9 mouse cellular contexts compared by ENCODE assay signal in genomic region chr4:8954356-8954914, GRCm38 (mm10).
DNase-seq lines count a peak whose midpoint lies in the region; ATAC-seq and TF ChIP-seq lines count a peak whose summit lies in the region.
"Had no signal": no experiment of that assay in that cellular context is flagged by ENCODE, and none has a peak within 500 bp of the region (broad histone marks: within the 10 kb centered on the region; RNA-seq: fewer than 3 reads in every experiment).

No protein-coding gene starts in this region.

- peaks cover 46% of the 10 kb centered on the region for H3K4me1 ChIP-seq in hindbrain, embryonic 13.5 days (replicated peaks)
- no peaks in the 10 kb centered on the region for H3K4me1 ChIP-seq in liver, adult 2 months (ENCODE audit: control insufficient read depth, insufficient read depth, low read length)

- no peak overlapping the region for H3K4me3 ChIP-seq in hindbrain, embryonic 13.5 days
- no peak overlapping the region for H3K4me3 ChIP-seq in liver, adult 2 months (ENCODE audit: insufficient read depth, low read depth, low read length)
- H3K4me3 ChIP-seq in myocyte = no peak overlapping the region
- H3K4me3 ChIP-seq: megakaryocyte, embryonic 14.5 days had no signal

- no peak overlapping the region for H3ac ChIP-seq in myocyte (ENCODE audit: control insufficient read depth, insufficient read length)

- DNase-seq in NIH3T3 (ENCODE audit: low read depth) = peak; percentile 29
- DNase-seq in cerebellum, adult 18-20 months = peak; percentile 46 to 61
- DNase-seq in gastrocnemius, adult 18-20 months (ENCODE audit: low spot score) = peak; percentile 91
- peak; percentile 36 for DNase-seq in liver, adult 2 months (ENCODE audit: extremely low read depth, low read depth, low spot score)
- DNase-seq in thymus, postnatal 36 days = no peak

- ATAC-seq in hindbrain, embryonic 13.5 days (ENCODE audit: low FRiP score) = peak; percentile 53
- no peak for ATAC-seq in megakaryocyte, adult 5-6 weeks (ENCODE audit: poor library complexity, severe bottlenecking)

- H3K79me2 ChIP-seq in liver, adult 2 months (ENCODE audit: control insufficient read depth, insufficient read depth, low read length) = no peaks in the 10 kb centered on the region
- no peaks in the 10 kb centered on the region for H3K79me2 ChIP-seq in myocyte (ENCODE audit: control insufficient read depth, insufficient read depth)

- H3K9ac ChIP-seq in hindbrain, embryonic 13.5 days = no peak overlapping the region
- H3K9ac ChIP-seq in liver, adult 2 months (ENCODE audit: low read depth, low read length) = no peak overlapping the region

- peak overlapping the region; percentile 60 for H3K27ac ChIP-seq in hindbrain, embryonic 13.5 days
- no peak overlapping the region for H3K27ac ChIP-seq in liver, adult 2 months (replicated peaks; ENCODE audit: insufficient read depth, low read depth, low read length)

- no peak for TF ChIP-seq POLR2A in liver, adult 2 months (IDR thresholded peaks at IDR 0.05; ENCODE audit: extremely low read depth, insufficient read depth, low read length)
- TF ChIP-seq POLR2A in myocyte (IDR thresholded peaks at IDR 0.05; ENCODE audit: insufficient read length, low read depth) = peak; percentile 23

- 18% methylated on average over 10 of the region's 10 CpGs for WGBS in hindbrain, embryonic 13.5 days
- WGBS in liver, adult 2 months = 11% methylated on average over 10 of the region's 10 CpGs

- no peak for TF ChIP-seq CTCF in liver, adult 2 months (IDR thresholded peaks at IDR 0.05; ENCODE audit: low read depth, low read length)

- no peaks in the 10 kb centered on the region for H3K36me3 ChIP-seq in hindbrain, embryonic 13.5 days
- no peaks in the 10 kb centered on the region for H3K36me3 ChIP-seq in liver, adult 2 months (ENCODE audit: control insufficient read depth, insufficient read depth, low read length)
- H3K36me3 ChIP-seq in myocyte (ENCODE audit: control insufficient read depth, insufficient read depth) = no peaks in the 10 kb centered on the region

- H3K9me3 ChIP-seq in hindbrain, embryonic 13.5 days = no peaks in the 10 kb centered on the region

- no peaks in the 10 kb centered on the region for H3K27me3 ChIP-seq in hindbrain, embryonic 13.5 days
- no peaks in the 10 kb centered on the region for H3K27me3 ChIP-seq in liver, adult 2 months (ENCODE audit: control insufficient read depth, insufficient read depth, low read length)
- no peaks in the 10 kb centered on the region for H3K27me3 ChIP-seq in myocyte (ENCODE audit: control insufficient read depth, insufficient read depth, insufficient read length)

- H3K4me2 ChIP-seq in hindbrain, embryonic 13.5 days = peak overlapping the region; percentile 26; the same call in 1 of the 2 replicates
- peak overlapping the region; percentile 66 for H3K4me2 ChIP-seq in myocyte (ENCODE audit: low read depth)

TF ChIP-seq in myocyte, 11 proteins besides CTCF, POLR2A, EP300 and RAD21:
- TF ChIP-seq MYOD1 (IDR thresholded peaks at IDR 0.05; ENCODE audit: control insufficient read depth in 1 of 3, insufficient read length in 2 of 3, low read depth in 2 of 3) (peak; percentile 35 to 48 (median 36)), TCF12 (IDR thresholded peaks at IDR 0.05; ENCODE audit: insufficient read depth, poor library complexity, severe bottlenecking) (no peak), MYOG (IDR thresholded peaks at IDR 0.05; ENCODE audit: control insufficient read depth in 1 of 3, insufficient read depth in 1 of 3, insufficient read length in 2 of 3, low read depth in 2 of 3) (peak in 2 of 3 experiments; percentile 38 to 70)

Comparison
In these comparisons a context has a peak if more than half of its experiments do, and no peak if none do; other contexts are left out.
1. DNase-seq: peak in NIH3T3 (single experiment), cerebellum, adult 18-20 months (2 of 2), gastrocnemius, adult 18-20 months (single experiment) and liver, adult 2 months (single experiment); none in thymus, postnatal 36 days (0 of 2).